Mouse (Mus musculus): ENCODE data around the gene Camk2d. TPM values are rescaled to one million over a fixed set of nuclear protein-coding genes. Genes with fewer than 3 reads are reported as not detected.

Gene Camk2d
- total RNA-seq (2012; rRNA removed) (0.35 TPM in 1 of 2 replicates, not detected in the other), polyA plus RNA-seq (2012; ENCODE audit: insufficient read depth in 1 of 2, insufficient read length in 2 of 2, low read depth in 1 of 2, low replicate concordance in 2 of 2, missing spikeins in 1 of 2) (under 1 TPM in 1 of 2 experiments, not detected in 1; 0.07 TPM)

GRCm38 (mm10) chr3:126596086-126596485 is at the start of gene Camk2d:
TSS of gene Camk2d (plus strand) at chr3:126596302.
- DNase-seq (ENCODE audit: low read depth, low spot score) = no peak
- no peak for TF ChIP-seq CTCF (IDR thresholded peaks at IDR 0.05 in 2 of 3, conservative IDR thresholded peaks at IDR 0.05 in 1 of 3; ENCODE audit: control insufficient read depth in 1 of 3, insufficient read depth in 1 of 3, low read depth in 2 of 3, low read length in 3 of 3, poor library complexity in 1 of 3, severe bottlenecking in 1 of 3)
- TF ChIP-seq MAZ (IDR thresholded peaks at IDR 0.05; ENCODE audit: low read depth, low read length) = no peak
- TF ChIP-seq SMC3 (IDR thresholded peaks at IDR 0.05; ENCODE audit: low read depth, low read length) = no peak
- TF ChIP-seq KAT2A (conservative IDR thresholded peaks at IDR 0.05; ENCODE audit: low read depth, low read length) = no peak
- no peak for TF ChIP-seq GABPA (IDR thresholded peaks at IDR 0.05; ENCODE audit: low read depth, low read length)
- no peak for TF ChIP-seq MXI1 (IDR thresholded peaks at IDR 0.05; ENCODE audit: low read depth, low read length)
- TF ChIP-seq POLR2AphosphoS2 (IDR thresholded peaks at IDR 0.05; ENCODE audit: low read length) = no peak
- TF ChIP-seq RCOR1 (IDR thresholded peaks at IDR 0.05; ENCODE audit: low read depth, low read length) = no peak
- TF ChIP-seq CHD2 (IDR thresholded peaks at IDR 0.05; ENCODE audit: low read length) = no peak
- no peak for TF ChIP-seq E2F4 (IDR thresholded peaks at IDR 0.05; ENCODE audit: borderline replicate concordance, low read depth, low read length)
- no peak within 1 kb of the TSS for H3K4me3 ChIP-seq (ENCODE audit: control insufficient read depth in 1 of 2, insufficient read depth in 1 of 2, low read depth in 2 of 2, low read length in 2 of 2)
- no peaks in the 10 kb centered on the region for H3K9me3 ChIP-seq (replicated peaks; ENCODE audit: insufficient read depth, low read length)
- H3K4me1 ChIP-seq (ENCODE audit: control insufficient read depth in 1 of 2, insufficient read depth in 2 of 2, low read length in 2 of 2) = no peaks in the 10 kb centered on the region
- H3K36me3 ChIP-seq (ENCODE audit: control insufficient read depth in 1 of 2, insufficient read depth in 2 of 2, low read length in 2 of 2) = no peaks in the 10 kb centered on the region
- H3K79me2 ChIP-seq (ENCODE audit: control insufficient read depth, insufficient read depth, low read length, poor library complexity) = no peaks in the 10 kb centered on the region
- no peak within 1 kb of the TSS for H3K9ac ChIP-seq (ENCODE audit: control insufficient read depth, low read depth, low read length, poor library complexity, severe bottlenecking)
- no peaks in the 10 kb centered on the region for H3K27me3 ChIP-seq (ENCODE audit: control insufficient read depth in 1 of 2, insufficient read depth in 2 of 2, low read length in 2 of 2)
- no peak within 1 kb of the TSS for H3K27ac ChIP-seq (ENCODE audit: control insufficient read depth, low read depth, low read length)

GRCm38 (mm10) chr3:126547941-126548340 is 48.2 kb upstream of the Camk2d start:
- no peak for TF ChIP-seq ZKSCAN1 (IDR thresholded peaks at IDR 0.05; ENCODE audit: low read depth, low read length)
- Histone ChIP-seq H3K27ac (ENCODE audit: control insufficient read depth, low read depth, low read length) (no peak overlapping the region), H3K36me3 (ENCODE audit: control insufficient read depth in 1 of 2, insufficient read depth in 2 of 2, low read length in 2 of 2) (no peaks in the 10 kb centered on the region), H3K9ac (ENCODE audit: control insufficient read depth, low read depth, low read length, poor library complexity, severe bottlenecking) (no peak overlapping the region), H3K4me3 (ENCODE audit: control insufficient read depth in 1 of 2, insufficient read depth in 1 of 2, low read depth in 2 of 2, low read length in 2 of 2) (no peak overlapping the region), H3K9me3 (replicated peaks; ENCODE audit: insufficient read depth, low read length) (no peaks in the 10 kb centered on the region), H3K4me1 (ENCODE audit: control insufficient read depth in 1 of 2, insufficient read depth in 2 of 2, low read length in 2 of 2) (no peaks in the 10 kb centered on the region), H3K79me2 (ENCODE audit: control insufficient read depth, insufficient read depth, low read length, poor library complexity) (no peaks in the 10 kb centered on the region), H3K27me3 (ENCODE audit: control insufficient read depth in 1 of 2, insufficient read depth in 2 of 2, low read length in 2 of 2) (no peaks in the 10 kb centered on the region)
- no peak for DNase-seq (ENCODE audit: low read depth, low spot score)

- Histone ChIP-seq H3K9ac (ENCODE audit: control insufficient read depth, low read depth, low read length, poor library complexity, severe bottlenecking) (no peak overlapping the region), H3K4me1 (ENCODE audit: control insufficient read depth in 1 of 2, insufficient read depth in 2 of 2, low read length in 2 of 2) (no peaks in the 10 kb centered on the region), H3K9me3 (replicated peaks; ENCODE audit: insufficient read depth, low read length) (no peaks in the 10 kb centered on the region), H3K27ac (ENCODE audit: control insufficient read depth, low read depth, low read length) (no peak overlapping the region), H3K27me3 (ENCODE audit: control insufficient read depth in 1 of 2, insufficient read depth in 2 of 2, low read length in 2 of 2) (no peaks in the 10 kb centered on the region), H3K79me2 (ENCODE audit: control insufficient read depth, insufficient read depth, low read length, poor library complexity) (no peaks in the 10 kb centered on the region), H3K4me3 (ENCODE audit: control insufficient read depth in 1 of 2, insufficient read depth in 1 of 2, low read depth in 2 of 2, low read length in 2 of 2) (no peak overlapping the region), H3K36me3 (ENCODE audit: control insufficient read depth in 1 of 2, insufficient read depth in 2 of 2, low read length in 2 of 2) (no peaks in the 10 kb centered on the region)
- no peak for DNase-seq (ENCODE audit: low read depth, low spot score)
- no peak for TF ChIP-seq RAD21 (IDR thresholded peaks at IDR 0.05; ENCODE audit: low read depth, low read length)
Observed at GRCm38 (mm10) chr3:126563646-126564045, 32.5 kb upstream of the Camk2d start.

All from MEL (cell line).